Mouse (Mus musculus) embryonic facial prominence, embryonic 12.5 days (tissue): ENCODE measurements around the gene Spz1. TPM values are rescaled to one million over a fixed set of nuclear protein-coding genes. Genes with fewer than 3 reads are reported as not detected.

Experiments used
- ATAC-seq: fragments of 200-750 bp; cut with Nextera tagmentation; 2 replicates; pipeline ENCODE4 v1.8.0; 2017; ENCODE audit not compliant: insufficient number of reproducible peaks, insufficient read depth, low FRiP score, low TSS enrichment
- H3K27ac ChIP-seq: fragments of 300-500 bp; sonication (generic); 2 replicates; pipeline ENCODE4 v1.5.1; 2016; ENCODE audit warnings: mild to moderate bottlenecking
- H3K27me3 ChIP-seq: fragments of 300-500 bp; sonication (generic); 2 replicates; pipeline ENCODE4 v1.6.1; 2016; ENCODE audit warnings: mild to moderate bottlenecking, moderate library complexity
- H3K36me3 ChIP-seq: fragments of 300-500 bp; sonication (generic); 2 replicates; pipeline ENCODE4 v1.6.1; 2016; ENCODE audit warnings: mild to moderate bottlenecking
- H3K4me1 ChIP-seq: fragments of 300-500 bp; sonication (generic); 2 replicates; pipeline ENCODE4 v1.6.1; 2016
- H3K4me2 ChIP-seq: fragments of 300-500 bp; sonication (generic); replicated peaks from 2 replicates; pipeline ENCODE4 v1.6.1; 2016; ENCODE audit warnings: mild to moderate bottlenecking, moderate library complexity
- H3K4me3 ChIP-seq: fragments of 300-500 bp; sonication (generic); 2 replicates; pipeline ENCODE4 v1.5.1; 2016; ENCODE audit warnings: mild to moderate bottlenecking
- H3K9ac ChIP-seq: fragments of 300-500 bp; sonication (generic); 2 replicates; pipeline ENCODE4 v1.6.1; 2016; ENCODE audit warnings: mild to moderate bottlenecking, moderate library complexity
- H3K9me3 ChIP-seq: fragments of 300-500 bp; sonication (generic); 2 replicates; pipeline ENCODE4 v1.6.1; 2016; ENCODE audit warnings: mild to moderate bottlenecking, moderate library complexity
- WGBS: fragments of 180-500 bp; shearing (Covaris S2); methylation state at CpG from one replicate; pipeline ENCODE4 v1.1.7; 2016; 5-methylcytosine and 5-hydroxymethylcytosine counted together
- polyA plus RNA-seq: library from polyadenylated mRNA; unstranded; fragments of >200 nt; fragmentation: Nextera tagmentation; extraction: Ambion mirVana; gene quantifications from 2 replicates; pipeline ENCODE4 v1.2.1, GENCODE M21; 2016

Spz1 gene
- polyA plus RNA-seq, 1 experiment from 2014 or later: not detected

GRCm38 (mm10) chr13:92594481-92594880, 18.5 kb upstream of the Spz1 start:
- Histone ChIP-seq H3K4me1 (peaks cover 8% of the 10 kb centered on the region), H3K4me3 (no peak overlapping the region), H3K36me3 (no peaks in the 10 kb centered on the region), H3K9ac (no peak overlapping the region), H3K27ac (no peak overlapping the region), H3K4me2 (no peak overlapping the region), H3K9me3 (no peaks in the 10 kb centered on the region), H3K27me3 (no peaks in the 10 kb centered on the region)
- WGBS: 48% methylated on average over 6 of the region's 6 CpGs
- peak; percentile 41; the same call in 1 of the 2 replicates for ATAC-seq

GRCm38 (mm10) chr13:92593731-92594396, 17.9 kb upstream of the Spz1 start:
- 28% methylated on average over 3 of the region's 3 CpGs for WGBS
- Histone ChIP-seq H3K27me3 (no peaks in the 10 kb centered on the region), H3K9me3 (no peaks in the 10 kb centered on the region), H3K36me3 (no peaks in the 10 kb centered on the region), H3K4me3 (no peak overlapping the region), H3K27ac (no peak overlapping the region), H3K9ac (no peak overlapping the region), H3K4me1 (peaks cover 8% of the 10 kb centered on the region), H3K4me2 (no peak overlapping the region)
- no peak for ATAC-seq

GRCm38 (mm10) chr13:92592786-92593635, 17.0 kb upstream of the Spz1 start:
- Histone ChIP-seq H3K4me3 (no peak overlapping the region), H3K27ac (no peak overlapping the region), H3K4me1 (peaks cover 8% of the 10 kb centered on the region), H3K36me3 (no peaks in the 10 kb centered on the region), H3K9me3 (no peaks in the 10 kb centered on the region), H3K27me3 (no peaks in the 10 kb centered on the region), H3K9ac (no peak overlapping the region), H3K4me2 (no peak overlapping the region)
- 44% methylated on average over 12 of the region's 12 CpGs for WGBS
- no peak for ATAC-seq

GRCm38 (mm10) chr13:92592268-92592785, 16.4 kb upstream of the Spz1 start:
- H3K4me1 ChIP-seq: peaks cover 8% of the 10 kb centered on the region
- H3K9me3 ChIP-seq: no peaks in the 10 kb centered on the region
- no peak overlapping the region for H3K4me2 ChIP-seq
- H3K27me3 ChIP-seq: no peaks in the 10 kb centered on the region
- H3K9ac ChIP-seq: no peak overlapping the region
- H3K4me3 ChIP-seq: no peak overlapping the region
- 52% methylated on average over 5 of the region's 5 CpGs for WGBS
- H3K27ac ChIP-seq: no peak overlapping the region
- no peaks in the 10 kb centered on the region for H3K36me3 ChIP-seq
- ATAC-seq: no peak

- Histone ChIP-seq H3K27me3 (no peaks in the 10 kb centered on the region), H3K9ac (no peak overlapping the region), H3K4me2 (no peak overlapping the region), H3K36me3 (no peaks in the 10 kb centered on the region), H3K4me1 (peaks cover 8% of the 10 kb centered on the region), H3K9me3 (no peaks in the 10 kb centered on the region), H3K27ac (no peak overlapping the region), H3K4me3 (no peak overlapping the region)
- ATAC-seq: no peak
- 60% methylated on average over 3 of the region's 3 CpGs for WGBS
Observed at GRCm38 (mm10) chr13:92591225-92591624, 15.3 kb upstream of the Spz1 start.

GRCm38 (mm10) chr13:92589255-92589654, 13.3 kb upstream of the Spz1 start:
- H3K27ac ChIP-seq: no peak overlapping the region
- H3K36me3 ChIP-seq: no peaks in the 10 kb centered on the region
- no peak for ATAC-seq
- H3K4me3 ChIP-seq: no peak overlapping the region
- peaks cover 4% of the 10 kb centered on the region for H3K4me1 ChIP-seq
- H3K9ac ChIP-seq: no peak overlapping the region
- no peaks in the 10 kb centered on the region for H3K27me3 ChIP-seq
- no peak overlapping the region for H3K4me2 ChIP-seq
- no peaks in the 10 kb centered on the region for H3K9me3 ChIP-seq

GRCm38 (mm10) chr13:92588704-92589103, 12.7 kb upstream of the Spz1 start:
- H3K4me1 ChIP-seq: no peaks in the 10 kb centered on the region
- no peak overlapping the region for H3K4me3 ChIP-seq
- H3K9ac ChIP-seq: no peak overlapping the region
- H3K36me3 ChIP-seq: no peaks in the 10 kb centered on the region
- H3K4me2 ChIP-seq: no peak overlapping the region
- no peak overlapping the region for H3K27ac ChIP-seq
- H3K27me3 ChIP-seq: no peaks in the 10 kb centered on the region
- H3K9me3 ChIP-seq: no peaks in the 10 kb centered on the region
- ATAC-seq: no peak
- WGBS: 53% methylated on average over 3 of the region's 3 CpGs

GRCm38 (mm10) chr13:92584094-92584717, 8.2 kb upstream of the Spz1 start:
- no peak for ATAC-seq
- Histone ChIP-seq H3K36me3 (no peaks in the 10 kb centered on the region), H3K4me1 (no peaks in the 10 kb centered on the region), H3K27me3 (no peaks in the 10 kb centered on the region), H3K4me3 (no peak overlapping the region), H3K9me3 (no peaks in the 10 kb centered on the region), H3K27ac (no peak overlapping the region), H3K9ac (no peak overlapping the region), H3K4me2 (no peak overlapping the region)
- 76% methylated on average over 8 of the region's 8 CpGs for WGBS

- Histone ChIP-seq H3K4me2 (no peak overlapping the region), H3K27ac (no peak overlapping the region), H3K4me1 (no peaks in the 10 kb centered on the region), H3K27me3 (no peaks in the 10 kb centered on the region), H3K9me3 (no peaks in the 10 kb centered on the region), H3K9ac (no peak overlapping the region), H3K36me3 (no peaks in the 10 kb centered on the region), H3K4me3 (no peak overlapping the region)
- ATAC-seq: 0 out of 2 replicates have a peak, but pooled peaks have one; percentile 22
- 40% methylated on average over 10 of the region's 10 CpGs for WGBS
Observed at GRCm38 (mm10) chr13:92580220-92581043, 4.5 kb upstream of the Spz1 start.

- Histone ChIP-seq H3K27ac (no peak overlapping the region), H3K27me3 (no peaks in the 10 kb centered on the region), H3K4me2 (no peak overlapping the region), H3K9me3 (no peaks in the 10 kb centered on the region), H3K4me1 (no peaks in the 10 kb centered on the region), H3K36me3 (no peaks in the 10 kb centered on the region), H3K4me3 (no peak overlapping the region), H3K9ac (no peak overlapping the region)
- no peak for ATAC-seq
- WGBS: 81% methylated on average over 4 of the region's 4 CpGs
Observed at GRCm38 (mm10) chr13:92578210-92578609, 2.2 kb upstream of the Spz1 start.

- no peak for ATAC-seq
- Histone ChIP-seq H3K27me3 (no peaks in the 10 kb centered on the region), H3K9ac (no peak overlapping the region), H3K4me1 (no peaks in the 10 kb centered on the region), H3K9me3 (no peaks in the 10 kb centered on the region), H3K4me2 (no peak overlapping the region), H3K27ac (no peak overlapping the region), H3K36me3 (no peaks in the 10 kb centered on the region), H3K4me3 (no peak overlapping the region)
- 70% methylated on average over 6 of the region's 6 CpGs for WGBS
Observed at GRCm38 (mm10) chr13:92576688-92577087, 716 bp upstream of the Spz1 start.
